Mouse (Mus musculus) monocyte, adult 2 months (primary cell): ENCODE data around the gene Klrg2.
"Not testable (repeated sequence)": the region's sequence is repeated elsewhere in the genome, so short reads cannot be mapped to it uniquely, and the experiment has no call there.

Experiments
- DNase-seq, 2 experiments: peaks; one replicate each; pipeline ENCODE4 v3.0.0; 2022; ENCODE audit warnings: low spot score in 2 of 2, low read depth in 1 of 2

Klrg2 gene

DNA sequence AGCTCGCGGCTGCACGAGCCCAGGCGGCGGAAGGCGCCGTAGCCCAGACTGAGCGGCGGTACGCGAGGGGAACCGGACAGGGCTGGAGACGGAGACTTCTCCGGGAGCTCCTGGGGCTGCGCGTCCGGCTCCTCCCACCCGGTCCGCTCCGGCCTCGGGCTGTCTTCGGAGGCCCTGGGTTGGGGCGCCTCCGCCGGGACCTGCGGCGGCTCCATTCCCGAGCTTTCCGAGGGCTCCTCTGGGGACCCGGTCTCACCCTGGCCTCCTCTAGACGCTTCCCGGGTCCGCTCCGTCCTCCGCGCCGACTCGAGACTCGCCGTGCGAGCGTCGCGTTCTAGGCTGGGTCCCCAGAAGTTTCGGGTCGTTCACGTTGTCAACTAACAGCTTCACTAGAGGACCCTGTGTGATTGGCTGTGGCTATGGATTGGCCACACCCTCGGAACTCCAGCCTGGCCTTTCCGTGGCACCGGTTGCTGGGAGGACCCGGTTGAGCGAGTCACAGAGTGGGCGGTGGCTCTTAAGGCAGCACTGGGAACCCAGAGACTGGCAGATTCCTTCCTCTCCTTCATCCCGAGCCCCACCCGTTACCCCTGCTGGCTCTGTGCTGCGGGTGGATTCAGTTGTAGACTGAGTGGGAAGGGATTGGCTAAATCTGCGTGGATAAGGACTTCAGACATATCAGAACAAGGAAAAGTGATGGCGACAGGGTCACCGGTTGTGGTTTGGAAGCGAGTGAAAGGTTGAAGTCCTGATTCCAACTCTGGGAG, at the start of gene Klrg2:
TSS of gene Klrg2 (minus strand) at position 391 of the 767 bp plus-strand sequence.
- DNase-seq: no peak

- DNase-seq: no peak
Observed at GRCm38 (mm10) chr6:38682532-38682931, 45.5 kb upstream of the Klrg2 start.

DNA sequence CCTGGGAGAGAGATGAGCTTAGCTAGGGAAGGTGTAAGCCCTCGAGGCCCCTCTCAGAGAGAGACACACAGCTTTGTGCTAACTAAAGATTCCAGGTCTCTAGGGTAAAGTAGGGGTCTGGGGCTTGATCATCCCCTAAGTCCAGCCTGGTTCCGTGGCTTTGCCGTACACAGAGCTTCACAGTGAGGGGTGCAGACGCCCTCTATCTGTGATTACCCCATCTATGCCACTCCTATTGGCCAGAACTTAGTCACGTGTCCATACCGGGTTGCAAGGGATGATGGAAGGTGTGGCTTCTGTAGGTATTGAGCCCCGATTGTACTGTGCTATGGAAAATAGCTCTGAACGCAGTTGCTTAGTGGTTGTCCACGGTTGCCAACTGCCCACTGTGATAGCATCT, 40.6 kb upstream of the Klrg2 start:
- DNase-seq: no peak

GRCm38 (mm10) chr6:38676723-38677122, 39.7 kb upstream of the Klrg2 start:
- DNase-seq: no peak

DNA sequence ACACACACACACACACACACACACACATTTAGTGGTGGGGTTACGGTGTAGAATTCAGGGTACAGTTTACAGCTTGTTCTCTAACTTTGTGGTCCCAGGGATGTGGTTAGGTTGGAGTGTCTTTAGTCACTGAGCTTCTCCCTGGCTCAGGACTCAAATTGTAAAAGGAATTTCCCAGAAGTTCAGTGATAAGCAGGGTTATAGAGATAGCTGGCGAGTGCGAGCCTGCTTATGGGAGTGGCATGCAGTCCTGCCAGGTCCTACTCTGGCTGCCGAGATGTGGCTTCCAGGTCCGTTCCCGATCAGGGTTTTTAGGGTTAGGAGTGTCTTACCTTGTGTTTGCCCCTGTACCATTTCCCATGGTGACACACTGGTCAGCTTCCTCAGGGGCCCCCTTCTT, 39.2 kb upstream of the Klrg2 start:
- no peak for DNase-seq

- no peak for DNase-seq
Observed at GRCm38 (mm10) chr6:38672011-38672410, 35.0 kb upstream of the Klrg2 start.

GRCm38 (mm10) chr6:38671270-38671669, 34.2 kb upstream of the Klrg2 start:
- DNase-seq: no peak

- not testable (repeated sequence) for DNase-seq
Observed at GRCm38 (mm10) chr6:38670488-38670887, 33.4 kb upstream of the Klrg2 start.

DNA sequence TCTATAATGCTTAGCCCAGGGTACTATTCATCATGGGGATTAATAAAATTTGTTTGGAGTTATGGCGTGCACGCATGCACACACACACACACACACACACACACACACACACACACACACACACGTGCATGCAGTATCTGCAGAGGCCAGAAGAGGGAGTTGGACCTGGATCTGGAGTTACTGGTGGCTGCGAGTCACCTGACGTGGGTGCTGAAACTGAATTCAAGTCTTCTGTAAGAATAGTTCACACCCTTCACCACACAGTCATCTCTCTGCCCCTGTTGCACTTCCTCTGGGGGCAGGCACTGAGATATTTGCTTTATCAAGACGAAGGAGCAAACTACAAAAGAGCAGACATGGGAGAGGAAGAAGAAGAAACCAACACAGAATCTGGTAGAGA, 32.5 kb upstream of the Klrg2 start:
- no peak for DNase-seq

DNA sequence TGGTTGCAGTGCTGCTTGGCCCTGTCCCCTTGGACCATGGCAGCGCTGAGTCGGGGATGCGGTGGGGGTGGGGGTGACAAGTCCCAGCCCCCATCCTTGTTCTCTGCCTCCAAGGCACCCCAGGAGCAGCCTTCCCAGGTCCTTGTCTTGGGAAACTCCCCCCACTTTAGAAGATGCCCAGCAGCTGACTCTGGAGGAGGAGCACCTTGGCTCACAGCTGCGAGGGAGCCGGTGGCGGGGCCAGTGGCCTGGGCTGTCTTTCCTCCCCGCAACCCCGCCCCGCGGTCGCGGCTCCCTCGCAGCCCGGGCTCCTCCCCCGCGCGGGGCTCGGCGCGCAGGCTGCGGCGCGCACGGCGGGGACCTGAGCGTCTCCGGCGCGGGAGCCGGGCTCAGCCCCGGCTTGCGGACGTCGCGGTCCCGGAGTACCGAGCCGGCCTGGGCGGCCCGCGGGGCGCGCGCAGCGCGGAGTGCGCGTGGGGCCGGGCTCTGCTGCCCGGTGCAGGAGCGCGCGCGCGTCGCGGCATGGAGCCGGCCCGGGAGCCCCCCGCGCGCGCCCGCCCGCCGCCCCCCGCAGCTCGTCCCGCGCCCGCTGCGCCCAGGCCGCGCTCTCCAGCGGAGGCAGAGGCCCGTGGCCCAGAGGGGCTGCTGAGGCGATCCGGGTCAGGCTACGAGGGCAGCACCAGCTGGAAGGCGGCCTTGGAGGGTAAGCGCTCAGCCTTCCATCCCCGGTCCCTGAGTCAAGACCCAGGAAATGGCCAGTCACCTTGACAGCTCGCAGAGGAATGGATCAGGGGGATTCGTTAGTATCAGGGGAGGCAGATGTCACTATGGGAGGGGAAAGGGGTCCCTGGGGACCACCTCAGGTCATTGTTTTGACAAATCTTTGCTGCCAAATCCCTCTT, 25.9 kb upstream of the Klrg2 start, which contains the start of gene Clec2l:
TSS of gene Clec2l (plus strand) at position 356 of the 902 bp plus-strand sequence.
- DNase-seq: no peak

DNA sequence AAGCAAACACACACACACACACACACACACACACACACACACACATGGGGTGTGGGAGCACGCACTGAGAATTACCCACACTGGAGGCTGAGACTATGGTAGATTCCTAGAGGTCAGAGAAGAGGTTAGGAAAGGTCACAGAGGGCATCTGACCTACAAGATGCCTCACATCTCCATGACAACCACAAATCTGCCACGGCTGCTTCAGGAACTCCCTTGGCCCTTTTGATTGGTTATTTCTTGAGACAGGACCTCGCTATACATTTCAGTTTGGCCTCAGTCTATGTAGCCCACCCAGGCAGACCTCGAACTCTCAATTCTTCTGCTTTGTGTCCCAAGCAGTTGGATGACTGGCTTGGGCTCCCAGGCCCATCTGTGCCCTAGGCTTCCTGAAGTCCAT, 24.6 kb upstream of the Klrg2 start:
- no peak for DNase-seq

DNA sequence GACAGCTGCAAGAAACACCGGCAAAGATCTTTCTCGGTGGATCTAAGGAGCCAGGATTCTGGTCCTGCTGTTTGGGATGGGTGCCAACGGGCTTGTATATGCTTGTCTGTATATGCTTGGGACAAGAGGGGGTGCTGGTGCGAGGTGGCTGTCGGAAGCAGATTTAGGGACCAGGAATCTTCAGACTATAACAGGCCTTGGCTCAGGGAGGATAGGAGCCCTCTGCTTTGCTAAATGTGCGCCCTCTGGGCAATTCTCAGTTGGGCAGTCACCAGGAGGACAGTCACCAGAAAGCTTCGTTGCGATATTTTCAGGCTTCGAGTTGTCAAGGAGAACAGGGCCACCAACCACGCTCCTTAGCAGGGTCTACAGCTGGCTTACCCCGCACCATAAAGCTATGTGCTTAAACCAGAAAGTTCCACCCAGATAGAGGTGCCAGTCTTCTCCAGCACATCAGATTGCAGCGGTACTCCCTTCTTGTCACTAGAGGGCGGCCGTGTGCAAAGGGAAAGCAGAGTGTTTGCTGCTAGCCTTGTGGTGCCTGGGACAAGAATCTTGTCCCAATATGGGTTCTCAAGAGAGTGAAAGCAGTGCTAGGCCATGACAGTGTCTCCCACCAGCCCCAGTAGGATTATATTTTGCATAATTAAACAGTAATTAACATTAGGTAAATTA, 13.4 kb upstream of the Klrg2 start:
- peak; percentile 26 to 43 for DNase-seq

DNA sequence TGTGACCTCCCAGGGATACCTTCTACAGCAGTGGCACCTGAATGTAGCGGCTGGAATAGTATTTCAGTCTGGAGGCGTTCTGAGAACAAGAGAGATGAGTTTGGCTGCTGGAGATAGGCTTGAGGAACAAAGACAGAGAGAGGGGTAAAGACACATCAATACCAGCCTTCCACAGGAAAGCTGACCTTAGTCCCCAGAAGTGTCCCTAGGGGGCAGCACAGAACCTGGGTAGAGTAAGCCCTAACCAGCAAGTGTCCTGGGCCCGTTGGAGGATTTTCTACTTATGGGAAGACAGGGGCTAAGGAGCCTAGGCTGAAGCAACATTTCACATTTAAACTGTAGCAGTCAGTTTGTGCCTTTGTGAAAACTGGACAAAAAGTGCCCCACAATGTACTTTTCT, 12.5 kb upstream of the Klrg2 start:
- no peak for DNase-seq

- no peak for DNase-seq
Observed at GRCm38 (mm10) chr6:38643039-38643438, 6.0 kb upstream of the Klrg2 start.

- no peak for DNase-seq
Observed at GRCm38 (mm10) chr6:38642593-38642992, 5.6 kb upstream of the Klrg2 start.

GRCm38 (mm10) chr6:38641645-38642044, 4.6 kb upstream of the Klrg2 start:
- no peak for DNase-seq

- peak in 1 of 2 experiments; percentile 20 for DNase-seq
Observed at GRCm38 (mm10) chr6:38641228-38641627, 4.2 kb upstream of the Klrg2 start.

DNA sequence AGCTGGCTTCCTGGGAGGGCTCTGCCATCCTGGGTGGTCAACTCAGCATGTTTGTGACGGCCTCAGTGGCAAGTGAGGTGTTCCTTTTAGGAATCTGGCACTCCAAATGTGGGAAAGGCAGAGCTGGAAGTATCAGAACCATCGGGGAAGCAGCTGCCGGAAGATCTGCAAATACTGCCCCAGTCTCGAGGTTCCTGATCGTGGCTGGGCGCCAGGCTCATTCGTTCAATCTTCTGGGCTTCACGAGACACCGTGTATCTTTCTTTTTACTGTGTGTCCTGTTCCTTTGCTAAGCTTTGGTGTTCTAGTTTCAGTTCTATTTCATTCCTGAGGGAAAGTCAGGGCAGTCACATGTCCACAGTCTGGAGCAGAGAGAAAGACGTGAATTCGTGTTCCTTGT, 3.4 kb upstream of the Klrg2 start:
- no peak for DNase-seq

DNA sequence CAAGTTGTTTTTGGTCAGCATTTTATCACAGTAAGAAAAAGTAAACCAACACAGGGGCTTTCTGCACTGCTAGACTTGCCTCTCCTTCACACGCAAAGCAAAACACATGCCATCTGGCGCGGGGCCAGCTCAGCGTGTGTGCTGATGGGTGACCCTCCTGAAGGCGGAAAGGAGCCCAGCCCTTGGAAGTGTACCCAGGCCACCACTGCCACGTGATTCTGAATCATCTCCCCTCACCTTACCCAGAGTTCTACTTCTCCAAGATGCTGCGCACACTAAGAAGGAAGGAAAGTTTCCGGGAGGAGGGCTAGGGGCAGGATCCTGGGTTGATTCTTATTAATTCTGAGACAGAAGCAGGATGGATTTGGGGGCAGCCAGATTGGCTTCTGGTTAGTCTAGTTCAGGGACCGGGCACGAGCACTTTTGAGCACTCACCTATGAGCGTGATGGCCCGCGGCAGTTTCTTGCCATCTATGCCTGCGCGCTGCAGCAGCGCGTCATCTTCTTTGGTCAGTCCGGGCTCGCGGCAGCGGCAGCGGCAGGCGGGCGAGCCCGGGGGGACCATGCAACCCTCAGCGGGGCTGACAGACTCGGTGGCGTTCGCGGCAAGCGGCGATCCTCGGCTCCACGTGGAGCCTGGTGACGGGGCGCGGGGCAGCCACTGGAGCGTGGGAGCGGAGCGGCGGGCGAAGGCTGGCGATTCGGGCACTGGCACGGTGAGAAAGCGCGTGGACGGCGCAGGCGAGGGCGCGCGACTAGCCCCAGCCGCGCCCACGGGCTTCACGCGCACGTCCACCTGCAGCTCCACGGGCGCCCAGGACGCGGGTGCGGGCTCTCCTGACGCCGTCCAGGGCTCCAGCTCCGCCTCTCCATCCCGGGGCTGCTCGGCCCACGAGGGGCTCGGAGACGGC, 846 bp downstream of the Klrg2 start:
- DNase-seq: no peak

- DNase-seq: no peak
Observed at GRCm38 (mm10) chr6:38634461-38634860, 2.6 kb downstream of the Klrg2 start.

- DNase-seq: no peak
Observed at GRCm38 (mm10) chr6:38632826-38633225, 4.2 kb downstream of the Klrg2 start.
